Mouse (Mus musculus): ENCODE data around the gene Bcorl1. TPM values are rescaled to one million over a fixed set of nuclear protein-coding genes. Genes with fewer than 3 reads are reported as not detected.
A peak's percentile ranks its signal among the peaks of the same experiment; 100 is the strongest.
"Not testable (repeated sequence)": the region's sequence is repeated elsewhere in the genome, so short reads cannot be mapped to it uniquely, and the experiment has no call there.

The Bcorl1 gene
- total RNA-seq, 2 experiments from 2014 or later, result 9.6 to 13.6 TPM

- intact Hi-C loops (cut with DNase I), result not testable (repeated sequence)
Observed at GRCm38 (mm10) chrX:48436082-48436481, 94.9 kb downstream of the Bcorl1 start.

DNA sequence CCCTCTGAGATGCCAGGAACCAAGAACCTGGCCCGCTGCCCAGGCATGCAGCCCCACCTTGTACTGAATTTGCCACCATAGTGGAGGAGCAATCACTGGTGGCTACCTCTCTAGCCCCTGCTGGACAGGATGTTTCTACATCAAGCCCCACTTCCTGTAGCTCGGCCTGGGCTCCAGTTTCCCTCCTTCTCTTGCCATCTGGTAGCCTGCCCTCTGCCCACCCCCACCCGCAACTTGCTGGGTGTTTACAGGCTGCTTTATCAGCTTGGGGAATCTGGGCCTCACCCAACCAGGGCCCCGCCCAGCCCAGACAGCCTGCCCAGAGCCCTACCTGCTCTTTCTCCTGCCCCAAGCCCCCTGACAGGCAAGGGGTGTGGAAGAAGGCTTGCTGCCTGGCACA, 97.9 kb downstream of the Bcorl1 start:
- intact Hi-C loops (cut with DNase I), result no loop called here
- no peak for DNase-seq

More at GRCm38 (mm10) chrX:48436082-48436481, 94.9 kb downstream of the Bcorl1 start:
- not testable (repeated sequence) for DNase-seq

- intact Hi-C loops (cut with DNase I), result no loop called here
- DNase-seq, result no peak
Observed at GRCm38 (mm10) chrX:48441548-48441947, 100.4 kb downstream of the Bcorl1 start.

DNA sequence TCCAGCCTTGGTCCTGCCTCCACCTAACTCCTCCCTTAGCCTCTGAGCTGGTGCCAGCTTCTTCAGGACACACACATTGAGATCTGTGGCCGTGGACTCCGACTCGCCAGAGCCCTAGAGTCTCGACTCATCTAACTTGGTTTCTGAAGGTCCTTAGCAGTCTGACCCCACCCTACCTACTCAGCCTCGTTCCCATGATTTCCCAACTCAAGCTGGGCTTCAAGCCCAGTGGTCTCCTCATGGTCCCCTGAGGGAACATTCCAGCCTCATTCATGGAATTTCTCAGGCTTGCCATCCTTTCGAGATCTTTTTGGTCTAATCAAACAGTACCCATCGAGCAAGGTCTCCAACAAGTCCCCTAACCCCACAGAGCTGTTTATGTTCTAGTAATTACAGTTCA, 100.8 kb downstream of the Bcorl1 start:
- intact Hi-C loops (cut with DNase I), result no loop called here
- DNase-seq, result no peak

DNA sequence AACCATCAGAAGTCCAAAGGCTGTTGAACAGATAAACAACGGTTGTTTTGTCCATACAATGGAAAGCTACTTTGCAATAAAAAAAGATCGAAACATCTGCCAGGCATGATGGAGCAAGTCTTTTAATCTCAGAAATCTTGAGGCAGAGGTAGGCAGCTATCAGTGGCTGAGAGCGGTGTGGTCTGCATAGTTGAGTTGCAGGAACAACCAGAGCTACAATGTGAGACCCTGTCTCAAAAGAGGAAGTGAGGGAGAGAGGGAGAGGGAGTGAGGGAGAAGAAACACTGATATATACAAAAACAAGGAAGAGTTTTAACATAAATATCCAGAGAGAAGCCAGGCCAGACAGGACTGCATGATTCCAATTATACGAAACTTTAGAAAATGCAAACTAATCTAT, 103.5 kb downstream of the Bcorl1 start:
- intact Hi-C loops (cut with DNase I), result no loop called here
- no peak for DNase-seq

DNA sequence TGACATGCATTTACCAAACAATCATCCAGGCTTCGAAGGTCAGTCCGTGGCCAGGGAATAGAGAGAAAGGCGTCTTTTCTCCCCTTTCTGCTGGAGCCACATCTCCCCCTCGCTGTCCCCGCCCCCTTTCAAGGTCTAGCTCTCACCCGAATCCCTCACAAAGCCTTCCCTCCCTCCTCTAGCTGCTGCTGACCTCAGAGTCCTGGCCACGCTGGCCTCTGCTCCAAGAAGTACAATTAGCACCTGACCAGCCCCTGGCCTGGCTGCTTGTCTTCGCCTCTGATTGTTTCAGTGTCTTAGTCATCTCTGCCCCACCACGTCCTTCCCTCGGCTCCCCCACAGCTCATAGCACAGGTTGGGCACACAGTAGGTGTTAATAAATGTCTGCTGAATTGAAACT, 108.5 kb downstream of the Bcorl1 start:
- DNase-seq, result no peak
- intact Hi-C loops (cut with DNase I), result no loop called here

GRCm38 (mm10) chrX:48452231-48452890, 111.2 kb downstream of the Bcorl1 start:
- intact Hi-C loops (cut with DNase I), result no loop called here
- peak; percentile 41 to 43 for DNase-seq

- DNase-seq, result peak; percentile 41 to 48
- intact Hi-C loops (cut with DNase I), result no loop called here
Observed at GRCm38 (mm10) chrX:48452931-48453673, 111.9 kb downstream of the Bcorl1 start.

DNA sequence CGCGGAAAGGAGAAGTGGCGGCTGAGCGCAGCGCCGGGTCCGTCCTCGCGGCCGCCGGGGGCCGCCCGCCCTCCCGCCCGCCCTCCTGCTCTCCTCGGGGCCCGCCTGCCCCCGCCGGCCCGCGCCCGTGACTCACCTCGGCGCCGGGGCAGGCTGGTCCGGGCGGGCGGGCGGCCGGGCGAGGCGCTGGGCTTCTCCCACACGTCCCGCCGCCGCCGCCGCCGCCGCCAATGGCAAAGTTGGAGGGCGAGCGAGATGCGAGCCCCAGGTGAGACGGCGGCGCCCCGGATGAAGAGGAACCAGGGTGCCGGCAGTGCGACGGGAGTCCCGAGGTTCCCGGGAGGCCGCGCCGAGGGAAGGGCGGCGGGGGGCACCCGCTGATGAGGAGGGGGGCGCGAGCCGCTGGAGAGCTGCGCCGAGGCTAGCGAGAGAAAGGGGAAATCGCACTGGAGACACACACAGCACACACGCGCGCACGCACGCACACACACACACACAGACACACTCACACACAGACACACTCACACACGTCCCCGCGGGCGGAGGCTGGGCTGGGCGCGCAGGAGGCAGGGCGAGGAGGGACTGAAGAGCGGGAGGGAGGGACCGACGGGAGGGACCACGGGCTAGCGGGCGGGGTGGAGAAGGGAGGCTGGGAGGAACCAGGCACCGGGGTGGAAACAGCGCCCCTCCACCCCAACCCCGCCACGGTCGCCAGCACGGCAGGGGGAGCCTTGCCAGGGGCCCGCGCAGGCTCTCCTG, 112.8 kb downstream of the Bcorl1 start:
- peak; percentile 80 to 81 for DNase-seq
- intact Hi-C loops (cut with DNase I), result no loop called here

GRCm38 (mm10) chrX:48454495-48454878, 113.3 kb downstream of the Bcorl1 start:
- intact Hi-C loops (cut with DNase I), result no loop called here

GRCm38 (mm10) chrX:48455018-48455417, 113.9 kb downstream of the Bcorl1 start:
- intact Hi-C loops (cut with DNase I), result no loop called here
- DNase-seq, result peak in 1 of 2 experiments; percentile 33

More at GRCm38 (mm10) chrX:48454495-48454878, 113.3 kb downstream of the Bcorl1 start:
- no peak for DNase-seq

DNA sequence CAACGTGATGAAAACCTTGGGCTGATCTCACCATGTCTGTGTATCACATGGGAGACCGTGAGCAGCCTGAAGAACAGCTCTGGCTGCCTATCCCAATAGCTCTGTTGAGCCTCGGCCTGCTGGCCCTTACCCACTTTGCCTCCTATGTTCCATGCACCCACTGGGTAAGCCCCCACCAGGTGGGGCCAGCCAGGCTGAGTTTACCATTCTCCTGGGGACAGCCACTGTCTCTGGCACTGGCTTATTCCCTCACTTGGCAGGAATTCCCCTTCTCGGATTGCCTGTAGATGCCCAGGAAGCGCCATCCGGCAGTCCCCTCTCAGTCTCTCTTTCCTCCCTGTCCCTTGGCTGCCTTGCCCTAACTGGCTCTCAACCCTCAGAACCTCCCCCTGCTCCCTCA, 115.8 kb downstream of the Bcorl1 start:
- intact Hi-C loops (cut with DNase I), result no loop called here
- no peak for DNase-seq

Other genes with a start within 250 kb of the Bcorl1 start
- 1 to 10 TPM; 1.5 to 2.1 TPM for gene Xpnpep2, start 232.6 kb upstream of the Bcorl1 start, total RNA-seq (2021)
- 1 to 10 TPM; 1.3 to 1.4 TPM for gene Sash3, start 194.9 kb upstream of the Bcorl1 start, total RNA-seq (2021)
- 10 to 100 TPM; 28.3 to 32.4 TPM for gene Zdhhc9, start 132.5 kb upstream of the Bcorl1 start, total RNA-seq (2021)
- gene Utp14a, start 84.5 kb upstream of the Bcorl1 start, total RNA-seq (2021), result 10 to 100 TPM; 13.9 to 17.3 TPM
- gene Elf4, start 121.8 kb downstream of the Bcorl1 start, total RNA-seq (2021), result 10 to 100 TPM; 15.3 to 16.7 TPM
- 10 to 100 TPM; 92.5 to 97.6 TPM for gene Aifm1, start 172.2 kb downstream of the Bcorl1 start, total RNA-seq (2021)
- under 1 TPM in 1 of 2 experiments, not detected in 1; 0.30 TPM for gene Rab33a, start 177.9 kb downstream of the Bcorl1 start, total RNA-seq (2021)

All from heart, postnatal 10 days (tissue).